Mouse (Mus musculus) adrenal gland, postnatal 14 days (tissue): ENCODE data around the gene Hdgfl3. TPM values are rescaled to one million over a fixed set of nuclear protein-coding genes. Genes with fewer than 3 reads are reported as not detected.

Experiments
- total RNA-seq: library from RNA; stranded (reverse); gene quantifications from 2 replicates; pipeline ENCODE4 v1.2.3, GENCODE M21; 2021

Gene Hdgfl3
- total RNA-seq, 1 experiment from 2014 or later = 13.6 TPM

Other genes starting within 250 kb of the Hdgfl3 start
- 2.5 and 3.8 TPM in 2 replicates for gene Homer2, start 226.9 kb downstream of the Hdgfl3 start, total RNA-seq
- 40.6 and 42.4 TPM in 2 replicates for gene Ramac, start 171.5 kb downstream of the Hdgfl3 start, total RNA-seq
- 31.3 and 33.0 TPM in 2 replicates for gene 3110040N11Rik, start 145.0 kb downstream of the Hdgfl3 start, total RNA-seq
- 136 and 144 TPM in 2 replicates for gene Btbd1, start 105.0 kb downstream of the Hdgfl3 start, total RNA-seq
- gene Gm10160, start 78.7 kb downstream of the Hdgfl3 start, total RNA-seq = not detected in 2 replicates
- gene Tm6sf1, start 75.5 kb downstream of the Hdgfl3 start, total RNA-seq = 13.3 and 16.5 TPM in 2 replicates
- 0.93 and 0.98 TPM in 2 replicates for gene Bnc1, start 57.8 kb upstream of the Hdgfl3 start, total RNA-seq
- 8.9 and 12.9 TPM in 2 replicates for gene Sh3gl3, start 239.4 kb upstream of the Hdgfl3 start, total RNA-seq